Mouse (Mus musculus) liver, embryonic 12.5 days (tissue): ENCODE results near the gene Sall1. TPM values are rescaled to one million over a fixed set of nuclear protein-coding genes. Genes with fewer than 3 reads are reported as not detected.

ENCODE experiments used
- ATAC-seq: fragments of 200-750 bp; cut with Nextera tagmentation; 2 replicates; pipeline ENCODE4 v1.8.0; 2017; ENCODE audit warnings: moderate number of reproducible peaks, mild to moderate bottlenecking, moderate library complexity
- H3K27ac ChIP-seq: fragments of 300-500 bp; sonication (generic); 2 replicates; pipeline ENCODE4 v1.5.1; 2016; ENCODE audit warnings: mild to moderate bottlenecking
- H3K27me3 ChIP-seq: fragments of 300-500 bp; sonication (generic); replicated peaks from 2 replicates; pipeline ENCODE4 v1.6.1; 2016; ENCODE audit warnings: mild to moderate bottlenecking, moderate library complexity
- H3K36me3 ChIP-seq: fragments of 300-500 bp; sonication (generic); 2 replicates; pipeline ENCODE4 v1.6.1; 2016; ENCODE audit warnings: mild to moderate bottlenecking, moderate library complexity
- H3K4me1 ChIP-seq: fragments of 300-500 bp; sonication (generic); 2 replicates; pipeline ENCODE4 v1.6.1; 2016
- H3K4me2 ChIP-seq: fragments of 300-500 bp; sonication (generic); 2 replicates; pipeline ENCODE4 v1.6.1; 2016; ENCODE audit warnings: mild to moderate bottlenecking, moderate library complexity
- H3K4me3 ChIP-seq: fragments of 300-500 bp; sonication (generic); 2 replicates; pipeline ENCODE4 v1.5.1; 2016; ENCODE audit warnings: mild to moderate bottlenecking, moderate library complexity
- H3K9ac ChIP-seq: fragments of 300-500 bp; sonication (generic); 2 replicates; pipeline ENCODE4 v1.6.1; 2016; ENCODE audit warnings: mild to moderate bottlenecking, moderate library complexity
- H3K9me3 ChIP-seq: fragments of 300-500 bp; sonication (generic); replicated peaks from 2 replicates; pipeline ENCODE4 v1.6.1; 2016; ENCODE audit warnings: mild to moderate bottlenecking, moderate library complexity
- WGBS: fragments of 180-500 bp; shearing (Covaris S2); methylation state at CpG from one replicate; pipeline ENCODE4 v1.1.7; 2016; ENCODE audit not compliant: insufficient replicate concordance; 5-methylcytosine and 5-hydroxymethylcytosine counted together
- polyA plus RNA-seq: library from polyadenylated mRNA; unstranded; fragments of >200 nt; fragmentation: Nextera tagmentation; extraction: Ambion mirVana; gene quantifications from 2 replicates; pipeline ENCODE4 v1.2.1, GENCODE M21; 2016

Gene Sall1
- polyA plus RNA-seq, 1 experiment from 2014 or later = 1.6 TPM

DNA sequence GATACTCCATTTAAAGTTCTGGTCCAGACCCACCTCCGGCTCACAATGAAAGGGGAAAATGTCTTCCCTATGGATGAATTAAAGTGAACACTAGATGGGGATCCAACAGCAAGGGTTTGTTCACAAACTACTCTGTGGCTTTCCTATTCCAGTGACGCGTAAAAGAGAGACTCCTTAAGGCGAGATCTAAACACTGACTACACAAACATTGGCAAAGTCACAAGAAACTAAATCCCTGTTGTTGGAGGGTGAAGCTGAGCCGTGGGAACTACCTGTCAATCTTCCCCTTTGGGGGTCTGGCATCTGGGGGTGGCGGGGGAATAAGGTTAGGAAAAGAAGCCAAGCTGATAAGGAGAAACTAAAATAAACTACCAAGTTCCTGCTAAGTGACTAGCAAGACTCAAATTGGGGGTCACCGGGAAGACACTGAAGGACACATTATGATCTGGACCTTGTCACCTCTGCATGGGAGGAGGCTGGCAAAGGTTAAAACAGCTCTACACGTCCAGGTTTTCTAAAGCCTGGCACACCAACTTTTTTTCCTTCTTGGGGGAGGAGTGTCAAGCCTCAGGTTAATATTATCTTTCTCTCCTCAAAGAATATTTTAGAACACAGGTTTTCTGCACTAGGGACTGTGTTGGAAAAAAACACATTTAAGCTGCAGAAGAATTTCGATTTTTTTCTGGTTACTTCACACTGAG is 6.3 kb downstream of the Sall1 start:
- peaks cover 76% of the 10 kb centered on the region for H3K27me3 ChIP-seq
- no peak for ATAC-seq
- H3K4me3 ChIP-seq = no peak overlapping the region
- H3K9ac ChIP-seq = no peak overlapping the region
- no peaks in the 10 kb centered on the region for H3K9me3 ChIP-seq
- no peak overlapping the region for H3K27ac ChIP-seq
- H3K4me2 ChIP-seq = no peak overlapping the region
- no peaks in the 10 kb centered on the region for H3K4me1 ChIP-seq
- no peaks in the 10 kb centered on the region for H3K36me3 ChIP-seq
- 22% methylated on average over 9 of the region's 9 CpGs for WGBS

DNA sequence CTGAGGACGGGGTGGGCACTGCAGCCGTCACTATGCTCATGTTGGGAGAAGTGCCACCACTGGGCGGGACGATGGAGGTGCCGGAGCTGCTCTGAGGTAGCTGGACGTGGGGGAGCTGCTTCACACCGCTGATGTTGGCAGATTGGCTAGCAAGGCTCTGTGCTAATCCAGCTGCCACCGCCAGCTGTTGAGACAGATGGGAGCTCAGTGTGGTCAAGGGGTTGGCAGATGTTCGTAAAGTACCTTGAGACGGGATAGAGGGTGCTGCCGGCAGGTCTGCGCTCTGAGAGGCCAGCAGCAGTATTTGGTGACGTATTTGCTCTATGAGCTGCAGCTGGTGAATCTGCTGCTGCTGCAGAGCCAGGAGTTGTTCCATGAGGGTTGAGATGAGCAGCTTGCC is 11.6 kb downstream of the Sall1 start:
- Histone ChIP-seq H3K4me2 (no peak overlapping the region), H3K9ac (no peak overlapping the region), H3K27ac (no peak overlapping the region), H3K36me3 (0 out of 2 replicates have a peak, but pooled peaks cover 5% of the 10 kb centered on the region), H3K9me3 (no peaks in the 10 kb centered on the region), H3K27me3 (peaks cover 50% of the 10 kb centered on the region), H3K4me3 (no peak overlapping the region), H3K4me1 (no peaks in the 10 kb centered on the region)
- no peak for ATAC-seq
- WGBS = 74% methylated on average over 13 of the region's 13 CpGs

DNA sequence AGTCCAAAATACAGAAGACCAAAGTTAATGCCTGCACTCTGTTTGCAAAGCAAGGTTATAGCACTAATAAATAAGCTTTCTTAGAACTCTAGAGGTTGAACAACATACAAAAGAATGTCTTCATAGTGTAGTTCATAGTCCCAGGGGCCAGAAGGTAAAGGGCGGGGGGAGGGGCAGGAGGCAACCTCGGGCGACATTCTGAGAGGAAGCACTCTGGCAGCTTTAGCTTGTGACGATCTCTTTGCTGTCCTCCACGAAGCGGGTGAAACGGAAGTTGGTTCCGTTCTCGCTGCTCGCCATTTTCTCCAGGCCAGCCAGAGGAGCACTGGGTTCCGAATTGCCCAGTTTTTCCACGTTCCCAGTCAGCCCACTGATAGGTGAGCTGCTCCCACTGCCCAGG is 15.8 kb downstream of the Sall1 start:
- WGBS = 19% methylated on average over 12 of the region's 12 CpGs
- H3K27ac ChIP-seq = no peak overlapping the region
- peaks cover 10% of the 10 kb centered on the region for H3K4me1 ChIP-seq
- ATAC-seq = no peak
- H3K4me2 ChIP-seq = 0 out of 2 replicates have a peak overlapping the region, but pooled peaks have one; percentile 6
- peaks cover 45% of the 10 kb centered on the region for H3K27me3 ChIP-seq
- H3K4me3 ChIP-seq = no peak overlapping the region
- H3K36me3 ChIP-seq = 0 out of 2 replicates have a peak, but pooled peaks cover 5% of the 10 kb centered on the region
- no peak overlapping the region for H3K9ac ChIP-seq
- no peaks in the 10 kb centered on the region for H3K9me3 ChIP-seq

DNA sequence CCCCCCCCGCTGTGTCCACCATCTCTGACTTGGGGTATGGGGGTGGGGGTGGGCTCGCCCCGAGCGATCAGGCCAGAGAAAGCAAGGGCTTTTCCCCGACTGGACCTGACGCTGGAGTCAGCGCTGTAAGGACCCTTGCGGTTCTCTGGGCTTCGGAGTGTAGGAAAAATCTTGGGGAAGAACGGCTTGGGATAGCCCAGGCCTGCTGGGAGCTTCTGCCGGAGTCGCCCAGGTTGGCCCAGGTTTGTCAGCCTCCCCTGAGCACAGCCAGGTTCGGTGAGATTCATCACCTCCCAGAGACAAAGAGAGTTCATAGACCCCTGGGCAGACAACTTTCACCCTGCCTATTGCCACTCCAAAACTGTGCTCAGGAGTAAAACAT is 17.8 kb downstream of the Sall1 start:
- Histone ChIP-seq H3K9ac (no peak overlapping the region), H3K9me3 (no peaks in the 10 kb centered on the region), H3K4me3 (no peak overlapping the region), H3K36me3 (0 out of 2 replicates have a peak, but pooled peaks cover 5% of the 10 kb centered on the region), H3K27ac (no peak overlapping the region), H3K27me3 (peaks cover 39% of the 10 kb centered on the region), H3K4me1 (peaks cover 10% of the 10 kb centered on the region), H3K4me2 (peak overlapping the region; percentile 59)
- WGBS = 23% methylated on average over 12 of the region's 13 CpGs
- 0 out of 2 replicates have a peak, but pooled peaks have one; percentile 4 for ATAC-seq

DNA sequence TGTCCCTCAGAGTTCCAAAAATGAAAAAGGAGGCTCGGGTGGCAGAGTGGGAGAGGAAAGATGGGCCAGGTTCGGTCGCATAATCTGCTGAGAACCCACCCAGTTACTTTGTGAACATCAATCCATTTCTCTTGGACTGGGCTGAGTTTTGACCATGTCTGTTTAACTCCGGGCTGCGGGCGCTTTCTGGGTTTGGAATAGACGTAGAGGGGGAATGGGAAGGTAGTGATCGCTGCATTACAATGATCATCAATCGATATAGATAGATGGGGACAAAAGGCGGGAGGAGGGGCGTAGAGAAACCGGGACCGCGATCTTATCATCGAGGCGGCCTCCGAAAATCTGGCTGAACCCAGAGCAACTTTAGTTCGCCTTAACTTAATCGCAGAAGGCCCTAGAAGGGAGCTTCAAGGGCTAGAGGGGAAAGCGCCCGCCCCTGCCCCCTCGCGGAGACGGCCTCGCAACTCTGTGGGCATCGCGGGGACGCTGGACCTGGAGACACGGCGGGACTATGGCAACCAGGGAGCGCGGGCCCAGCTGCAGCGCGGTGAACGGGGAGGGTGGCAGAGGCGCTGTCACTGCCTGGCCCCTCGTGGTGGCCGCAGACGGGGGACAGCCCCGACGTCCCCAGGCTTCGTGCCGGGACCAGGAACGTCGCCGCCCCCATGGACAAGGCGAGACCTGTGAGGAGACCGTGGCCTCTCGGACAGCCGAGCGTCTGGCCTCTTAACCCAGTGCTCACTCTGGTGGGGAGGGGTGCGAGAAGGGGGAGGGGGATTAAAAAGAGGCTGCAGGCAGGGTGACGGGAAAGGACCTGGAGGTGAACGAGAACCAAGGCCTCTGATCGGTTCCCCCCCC is 18.5 kb downstream of the Sall1 start:
- H3K36me3 ChIP-seq = 0 out of 2 replicates have a peak, but pooled peaks cover 5% of the 10 kb centered on the region
- peaks cover 38% of the 10 kb centered on the region for H3K27me3 ChIP-seq
- peak overlapping the region; percentile 59 for H3K4me2 ChIP-seq
- H3K4me3 ChIP-seq = peak overlapping the region; percentile 34
- no peak overlapping the region for H3K27ac ChIP-seq
- ATAC-seq = 0 out of 2 replicates have a peak, but pooled peaks have one; percentile 24
- 6% methylated on average over 55 of the region's 55 CpGs for WGBS
- H3K9ac ChIP-seq = no peak overlapping the region
- H3K4me1 ChIP-seq = peaks cover 15% of the 10 kb centered on the region
- no peaks in the 10 kb centered on the region for H3K9me3 ChIP-seq

DNA sequence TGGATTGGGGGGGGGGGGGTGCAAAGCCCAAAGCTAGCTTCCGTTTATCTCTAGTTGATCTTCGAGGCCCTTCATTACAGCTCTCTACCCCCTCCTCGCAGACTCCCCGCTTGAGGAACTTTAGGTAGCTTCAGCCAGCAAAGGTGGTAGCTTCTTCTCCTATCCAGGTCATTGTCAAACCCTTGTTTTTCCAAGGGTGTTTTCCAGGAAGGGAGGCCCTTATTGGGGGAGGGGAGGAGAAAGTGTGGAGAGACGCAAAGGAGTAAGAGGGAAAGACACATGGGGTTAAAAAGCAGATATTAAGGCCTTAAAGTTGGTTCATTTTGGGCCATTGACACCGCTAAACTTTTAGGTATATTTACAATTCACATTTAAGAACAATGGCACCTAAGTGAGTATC is 19.2 kb downstream of the Sall1 start:
- Histone ChIP-seq H3K4me1 (peaks cover 20% of the 10 kb centered on the region), H3K36me3 (0 out of 2 replicates have a peak, but pooled peaks cover under 1% of the 10 kb centered on the region), H3K27ac (no peak overlapping the region), H3K4me2 (no peak overlapping the region), H3K4me3 (no peak overlapping the region), H3K9ac (no peak overlapping the region), H3K27me3 (peaks cover 31% of the 10 kb centered on the region), H3K9me3 (no peaks in the 10 kb centered on the region)
- no peak for ATAC-seq
- 18% methylated on average over 6 of the region's 6 CpGs for WGBS

DNA sequence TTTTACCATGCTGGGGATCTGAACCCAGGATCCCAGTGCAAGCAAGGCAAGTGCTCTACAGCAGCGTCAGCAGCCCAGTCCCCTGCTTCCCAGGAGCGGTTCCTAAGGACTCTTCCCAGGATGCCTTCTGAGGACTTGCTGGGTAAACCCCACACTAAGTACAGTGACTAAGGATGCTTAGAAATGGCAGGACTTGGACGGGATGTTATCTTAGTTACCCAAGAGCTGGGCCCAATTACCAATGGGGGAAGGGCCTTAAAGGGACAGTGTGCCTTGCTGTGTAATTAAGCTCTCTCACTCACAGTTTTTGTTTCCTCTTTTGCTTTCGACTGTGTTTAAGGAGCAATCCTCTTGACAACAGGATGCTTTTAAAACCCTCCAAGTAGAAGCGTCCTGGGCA is 22.8 kb downstream of the Sall1 start:
- no peak overlapping the region for H3K4me3 ChIP-seq
- no peaks in the 10 kb centered on the region for H3K36me3 ChIP-seq
- no peak for ATAC-seq
- H3K4me2 ChIP-seq = 0 out of 2 replicates have a peak overlapping the region, but pooled peaks have one; percentile 13
- H3K27ac ChIP-seq = no peak overlapping the region
- no peak overlapping the region for H3K9ac ChIP-seq
- 13% methylated on average over 5 of the region's 5 CpGs for WGBS
- H3K27me3 ChIP-seq = peaks cover 18% of the 10 kb centered on the region
- H3K9me3 ChIP-seq = no peaks in the 10 kb centered on the region
- H3K4me1 ChIP-seq = peaks cover 20% of the 10 kb centered on the region

DNA sequence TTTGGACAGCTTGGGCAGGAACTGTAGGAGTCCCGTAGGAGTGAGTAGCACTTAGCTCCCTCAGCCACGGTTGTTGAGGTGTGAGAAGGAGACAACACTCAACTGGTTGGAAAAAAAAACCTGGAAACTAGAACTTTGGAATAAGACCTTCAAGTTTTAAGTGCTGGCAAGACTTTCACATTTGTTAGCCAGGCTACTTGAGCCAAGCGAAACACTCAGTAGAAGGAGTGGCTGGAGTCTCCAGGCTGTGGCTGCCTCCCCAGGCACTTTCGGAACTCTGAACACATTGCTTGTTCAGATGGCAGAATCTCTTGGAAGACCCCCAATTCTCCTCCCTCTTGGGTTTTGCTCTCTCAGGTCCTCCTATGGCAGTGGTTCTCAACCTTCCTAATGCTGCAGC is 26.1 kb downstream of the Sall1 start:
- no peaks in the 10 kb centered on the region for H3K9me3 ChIP-seq
- peaks cover 13% of the 10 kb centered on the region for H3K4me1 ChIP-seq
- ATAC-seq = no peak
- H3K36me3 ChIP-seq = no peaks in the 10 kb centered on the region
- 57% methylated on average over 4 of the region's 4 CpGs for WGBS
- H3K4me3 ChIP-seq = no peak overlapping the region
- H3K4me2 ChIP-seq = no peak overlapping the region
- H3K27ac ChIP-seq = no peak overlapping the region
- no peak overlapping the region for H3K9ac ChIP-seq
- no peaks in the 10 kb centered on the region for H3K27me3 ChIP-seq

DNA sequence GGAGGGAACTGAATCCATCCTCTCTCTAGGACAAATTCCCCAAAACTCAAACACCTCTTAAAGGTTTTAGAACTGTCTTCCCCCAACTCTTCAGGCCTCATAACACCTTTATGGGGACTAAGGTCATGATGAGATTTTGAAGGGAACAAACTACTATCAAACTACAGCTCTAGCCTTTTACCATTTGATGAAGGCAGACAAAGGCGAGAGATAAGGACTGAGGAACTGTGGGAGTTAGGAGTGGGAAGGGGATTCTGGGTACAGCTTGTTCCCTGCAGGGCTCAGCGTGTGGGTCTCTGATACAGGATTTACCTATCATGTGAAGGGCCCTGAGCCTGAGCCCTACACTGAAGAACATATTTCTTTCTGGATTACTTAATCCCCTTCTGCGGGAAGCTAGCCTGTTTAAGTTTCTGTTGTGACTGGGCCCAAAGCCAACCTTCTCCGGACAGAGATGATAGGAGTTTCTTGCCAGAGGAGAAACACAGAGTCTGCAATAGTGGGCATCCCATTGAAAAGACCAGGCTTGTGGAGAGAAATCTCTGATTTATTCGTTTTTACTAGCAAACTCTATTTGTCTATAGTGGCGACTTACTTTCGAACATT is 27.4 kb downstream of the Sall1 start:
- Histone ChIP-seq H3K27me3 (no peaks in the 10 kb centered on the region), H3K9me3 (no peaks in the 10 kb centered on the region), H3K27ac (no peak overlapping the region), H3K4me1 (peaks cover 13% of the 10 kb centered on the region), H3K4me2 (no peak overlapping the region), H3K36me3 (no peaks in the 10 kb centered on the region), H3K4me3 (no peak overlapping the region), H3K9ac (no peak overlapping the region)
- WGBS = 64% methylated on average over 7 of the region's 7 CpGs
- no peak for ATAC-seq

DNA sequence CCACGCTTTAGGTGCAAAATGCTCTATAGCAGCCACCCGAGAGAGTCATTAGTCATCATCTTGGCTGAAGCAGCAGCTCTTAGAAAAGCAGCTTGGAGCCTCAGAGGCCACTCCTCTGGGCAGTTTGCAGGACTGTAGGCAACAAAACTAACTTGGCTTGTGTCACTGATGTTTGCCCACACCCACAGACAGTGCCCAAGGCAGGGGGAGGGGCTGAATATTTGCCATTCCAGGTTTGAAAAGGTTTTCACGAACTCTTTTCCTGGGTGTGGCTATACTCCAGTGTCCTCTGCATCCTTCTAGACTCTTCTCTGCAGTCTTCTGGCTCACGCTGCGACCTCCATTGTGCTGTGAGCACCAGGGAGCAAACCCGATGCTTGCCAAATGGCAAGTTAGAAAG is 28.4 kb downstream of the Sall1 start:
- Histone ChIP-seq H3K4me3 (no peak overlapping the region), H3K4me1 (peaks cover 7% of the 10 kb centered on the region; the same call in 1 of the 2 replicates), H3K9me3 (no peaks in the 10 kb centered on the region), H3K27ac (no peak overlapping the region), H3K36me3 (no peaks in the 10 kb centered on the region), H3K4me2 (no peak overlapping the region), H3K9ac (no peak overlapping the region), H3K27me3 (no peaks in the 10 kb centered on the region)
- no peak for ATAC-seq
- 54% methylated on average over 6 of the region's 6 CpGs for WGBS

DNA sequence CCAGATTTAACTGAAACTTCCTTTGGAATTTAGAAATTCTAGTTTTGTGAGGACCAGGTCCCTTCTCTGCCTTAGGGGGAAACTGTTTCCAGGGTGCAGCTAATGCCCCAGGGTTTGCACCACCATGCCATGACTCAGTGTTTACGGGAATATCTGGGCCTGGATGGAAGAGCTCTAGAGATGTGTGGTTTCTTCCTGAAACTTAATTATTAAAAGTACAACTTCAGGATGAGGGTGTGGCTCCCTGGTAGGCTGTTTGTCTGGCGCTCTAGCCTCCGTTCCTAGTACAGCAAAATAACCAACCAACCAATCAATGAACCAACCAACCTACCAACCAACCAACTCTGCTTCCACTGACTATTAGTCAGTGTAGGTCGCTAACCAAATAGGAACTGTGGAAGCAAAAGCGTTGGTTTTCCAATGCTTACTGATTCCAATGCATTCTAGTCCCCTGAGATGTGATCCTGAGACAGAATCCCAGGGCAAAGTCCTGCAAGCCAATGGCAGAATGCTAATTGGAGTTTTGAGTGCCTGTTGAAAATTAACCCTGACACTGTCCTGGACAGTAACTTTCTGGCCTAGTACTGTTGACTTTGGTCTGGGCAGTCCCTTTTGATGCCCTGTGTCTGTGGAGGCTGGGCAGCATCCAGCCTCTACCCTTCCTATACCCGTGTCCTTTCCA is 31.0 kb downstream of the Sall1 start:
- Histone ChIP-seq H3K4me2 (no peak overlapping the region), H3K9me3 (no peaks in the 10 kb centered on the region), H3K9ac (no peak overlapping the region), H3K4me3 (no peak overlapping the region), H3K27me3 (peaks cover 13% of the 10 kb centered on the region), H3K36me3 (no peaks in the 10 kb centered on the region), H3K27ac (peak overlapping the region; percentile 22; the same call in 1 of the 2 replicates), H3K4me1 (0 out of 2 replicates have a peak, but pooled peaks cover 2% of the 10 kb centered on the region)
- peak; percentile 59 for ATAC-seq
- WGBS = 61% methylated on average over 6 of the region's 6 CpGs
